Mouse (Mus musculus) left cerebral cortex, adult 18-20 months (tissue): ENCODE results near the gene Mvb12a. TPM values are rescaled to one million over a fixed set of nuclear protein-coding genes. Genes with fewer than 3 reads are reported as not detected.

ENCODE experiments used
- DNase-seq, 2 experiments: peaks; one replicate each; pipeline ENCODE4 v3.0.0; 2021 to 2022; ENCODE audit warnings: low spot score in 2 of 2, mixed read lengths in 1 of 2
- long read RNA-seq, 2 experiments: library from polyadenylated mRNA; stranded (forward); transcript quantifications; one replicate each; pipeline ENCODE4 v2.0.0; 2021
- total RNA-seq, 2 experiments: library from RNA; stranded (reverse); gene quantifications; 2 replicates each; pipeline ENCODE4 v1.2.3; 2021

Mvb12a gene
- 10 to 100 TPM; 35.5 to 36.6 TPM for total RNA-seq
- long read RNA-seq, experiment 1, transcript Mvb12a-201 (9 exons, 1,062 nt): major isoform, 20 of 35 reads
- long read RNA-seq, experiment 1, partial matches to known transcripts: 5 of 35 reads
- long read RNA-seq, experiment 1, other reads (novel, unspliced or antisense): 7 of 35 reads
- long read RNA-seq, experiment 2, transcript Mvb12a-201 (9 exons, 1,062 nt): major isoform, 20 of 31 reads
- long read RNA-seq, experiment 2, partial matches to known transcripts: 2 of 31 reads
- long read RNA-seq, experiment 2, other reads (novel, unspliced or antisense): 8 of 31 reads

GRCm38 (mm10) chr8:71542632-71543343 lies at the start of gene Mvb12a:
Gene Mvb12a (plus strand): TSS chr8:71542922.
- peak; percentile 96 to 97 for DNase-seq

- peak; percentile 78 for DNase-seq
Observed at GRCm38 (mm10) chr8:71495039-71495438, 47.7 kb upstream of the Mvb12a start.

GRCm38 (mm10) chr8:71495811-71496210 lies 46.9 kb upstream of the Mvb12a start:
- DNase-seq: no peak

GRCm38 (mm10) chr8:71496481-71496880 lies 46.2 kb upstream of the Mvb12a start:
- no peak for DNase-seq

- no peak for DNase-seq
Observed at GRCm38 (mm10) chr8:71497077-71497645, 45.6 kb upstream of the Mvb12a start.

- DNase-seq: no peak
Observed at GRCm38 (mm10) chr8:71497881-71498501, 44.7 kb upstream of the Mvb12a start.

- no peak for DNase-seq
Observed at GRCm38 (mm10) chr8:71498816-71499690, 43.7 kb upstream of the Mvb12a start.

GRCm38 (mm10) chr8:71504349-71504748 lies 38.4 kb upstream of the Mvb12a start:
- DNase-seq: no peak

- no peak for DNase-seq
Observed at GRCm38 (mm10) chr8:71505326-71505725, 37.4 kb upstream of the Mvb12a start.

GRCm38 (mm10) chr8:71505979-71506378 lies 36.7 kb upstream of the Mvb12a start:
- no peak for DNase-seq

GRCm38 (mm10) chr8:71507589-71508104 lies 35.1 kb upstream of the Mvb12a start:
- peak; percentile 71 to 91 for DNase-seq

- DNase-seq: no peak
Observed at GRCm38 (mm10) chr8:71509316-71509715, 33.4 kb upstream of the Mvb12a start.

- DNase-seq: no peak
Observed at GRCm38 (mm10) chr8:71511644-71512043, 31.1 kb upstream of the Mvb12a start, which contains the start of gene Plvap. Gene Plvap (minus strand): TSS chr8:71511752.

GRCm38 (mm10) chr8:71513018-71513754 lies 29.5 kb upstream of the Mvb12a start:
- no peak for DNase-seq

GRCm38 (mm10) chr8:71515043-71515442 lies 27.7 kb upstream of the Mvb12a start:
- DNase-seq: no peak

- DNase-seq: no peak
Observed at GRCm38 (mm10) chr8:71516786-71517185, 25.9 kb upstream of the Mvb12a start.

- peak in 1 of 2 experiments; percentile 57 for DNase-seq
Observed at GRCm38 (mm10) chr8:71519037-71519825, 23.5 kb upstream of the Mvb12a start.

GRCm38 (mm10) chr8:71521634-71522033 lies 21.1 kb upstream of the Mvb12a start:
- DNase-seq: peak; percentile 92 to 96
